Mouse (Mus musculus) cerebellum, postnatal 4 days (tissue): ENCODE results near the gene Krt35.

Source experiments
- DNase-seq, 2 experiments: peaks; one replicate each; pipeline ENCODE4 v3.0.0; 2022; ENCODE audit warnings: low spot score in 2 of 2, mixed read lengths in 1 of 2

Gene Krt35

GRCm38 (mm10) chr11:100066236-100067010 is 29.6 kb downstream of the Krt35 start:
- DNase-seq: no peak

DNA sequence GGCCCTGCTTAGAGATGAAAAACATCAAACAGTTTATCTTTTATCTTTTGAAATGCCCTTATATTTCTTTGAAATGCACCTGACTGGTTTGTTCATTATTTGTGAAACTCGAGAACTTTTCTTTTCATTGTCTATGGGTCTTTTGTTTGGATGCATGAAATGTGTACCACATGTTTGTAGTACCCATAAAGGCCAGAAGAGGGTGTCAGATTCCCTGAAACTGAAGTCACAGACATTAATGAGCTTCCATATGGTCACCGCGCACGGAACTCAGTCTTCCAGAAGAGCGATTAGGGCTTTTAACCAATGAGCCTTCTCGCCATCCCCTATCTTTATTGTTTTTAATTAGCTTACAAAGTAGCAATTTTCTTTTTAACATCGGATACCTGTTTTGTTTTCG is 37.2 kb downstream of the Krt35 start:
- no peak for DNase-seq

- DNase-seq: no peak
Measured at GRCm38 (mm10) chr11:100055686-100056655, 40.1 kb downstream of the Krt35 start.

DNA sequence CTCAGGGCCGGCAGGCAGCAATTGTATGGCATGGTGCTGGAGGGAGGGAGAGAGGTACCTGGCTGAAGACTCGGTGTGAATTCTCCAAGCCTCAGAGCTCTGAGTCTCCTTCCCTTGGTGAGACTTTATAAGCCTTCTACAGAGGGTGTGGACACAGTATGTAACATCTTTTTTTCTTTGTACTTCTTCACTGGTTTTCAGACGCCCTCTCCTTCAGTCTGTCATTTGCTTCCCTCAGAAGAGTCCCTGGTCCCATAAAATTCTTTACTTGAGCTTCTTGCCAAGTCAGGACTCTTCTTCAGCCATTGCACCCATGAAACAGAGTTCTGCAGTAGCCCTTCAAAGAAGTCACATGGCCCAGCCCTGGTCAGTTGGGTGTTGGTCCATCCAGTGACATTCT is 45.6 kb downstream of the Krt35 start, which contains the start of gene Krt31:
Gene Krt31, minus strand, starts transcription at position 101 of the 400 bp plus-strand sequence.
- DNase-seq: no peak

DNA sequence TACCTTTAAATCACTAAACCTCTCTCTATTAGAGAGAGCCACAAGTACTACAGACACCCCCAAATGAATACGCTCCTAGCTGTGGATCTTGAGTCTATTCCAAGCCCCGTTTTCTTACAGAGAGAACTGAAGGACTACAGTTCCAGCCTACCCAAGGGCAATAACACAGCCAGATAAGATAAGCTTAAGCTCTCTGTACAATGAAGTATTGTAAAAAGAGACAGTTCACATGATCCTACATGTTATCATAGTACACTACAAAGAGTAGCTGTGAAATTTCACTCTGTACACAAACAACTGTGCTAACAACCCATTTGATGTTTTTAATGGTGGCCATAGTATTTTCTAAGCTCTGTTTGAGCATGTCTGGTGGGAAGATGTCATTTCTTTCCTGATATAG is 48.8 kb downstream of the Krt35 start:
- no peak for DNase-seq

GRCm38 (mm10) chr11:100046303-100046866 is 49.7 kb downstream of the Krt35 start:
- DNase-seq: no peak
